Mouse (Mus musculus) cortical plate, adult 2 months (tissue): ENCODE results near the gene Ift43.

Experiments
- CTCF ChIP-seq: fragments of 200-500 bp; IDR thresholded peaks from 2 replicates; pipeline ENCODE4 v1.5.1; 2011; ENCODE audit warnings: mild to moderate bottlenecking, control low read depth, low read length; ENCODE audit not compliant: insufficient read depth; ENCODE audit errors: extremely low read depth
- POLR2A ChIP-seq: fragments of 200-500 bp; IDR thresholded peaks from 2 replicates; pipeline ENCODE4 v1.6.1; 2011; ENCODE audit warnings: mild to moderate bottlenecking, low read length, control low read depth; ENCODE audit not compliant: insufficient read depth; ENCODE audit errors: extremely low read depth

- TF ChIP-seq CTCF (no peak), POLR2A (no peak)
Measured at GRCm38 (mm10) chr12:86162890-86163816, 80.8 kb downstream of the Ift43 start.
